Mouse (Mus musculus) layer of hippocampus, postnatal 10 days (tissue): Measurements from ENCODE around the gene Atp2b2. TPM values are rescaled to one million over a fixed set of nuclear protein-coding genes. Genes with fewer than 3 reads are reported as not detected.
A peak's percentile ranks its signal among the peaks of the same experiment; 100 is the strongest.

Source experiments
- DNase-seq, 2 experiments: peaks; one replicate each; pipeline ENCODE4 v3.0.0; 2021; ENCODE audit warnings: low spot score in 2 of 2
- total RNA-seq, 2 experiments: library from RNA; stranded (reverse); gene quantifications; 2 replicates each; pipeline ENCODE4 v1.2.3; 2021

The Atp2b2 gene
- total RNA-seq, 2 experiments from 2014 or later: 243 to 256 TPM

- DNase-seq: no peak
Observed at GRCm38 (mm10) chr6:113947515-113947914, 94.9 kb downstream of the Atp2b2 start.

- no peak for DNase-seq
Observed at GRCm38 (mm10) chr6:113942355-113942754, 100.1 kb downstream of the Atp2b2 start.

- no peak for DNase-seq
Observed at GRCm38 (mm10) chr6:113941324-113941723, 101.1 kb downstream of the Atp2b2 start.

- no peak for DNase-seq
Observed at GRCm38 (mm10) chr6:113939442-113939841, 103.0 kb downstream of the Atp2b2 start.

GRCm38 (mm10) chr6:113936811-113937508, 105.5 kb downstream of the Atp2b2 start:
- no peak for DNase-seq

GRCm38 (mm10) chr6:113936111-113936510, 106.3 kb downstream of the Atp2b2 start:
- DNase-seq: no peak

- peak; percentile 49 to 66 for DNase-seq
Observed at GRCm38 (mm10) chr6:113934692-113935091, 107.7 kb downstream of the Atp2b2 start.

- DNase-seq: no peak
Observed at GRCm38 (mm10) chr6:113933261-113934151, 108.9 kb downstream of the Atp2b2 start.

- no peak for DNase-seq
Observed at GRCm38 (mm10) chr6:113929191-113929875, 113.1 kb downstream of the Atp2b2 start.

- no peak for DNase-seq
Observed at GRCm38 (mm10) chr6:113923249-113923648, 119.2 kb downstream of the Atp2b2 start.

- DNase-seq: no peak
Observed at GRCm38 (mm10) chr6:113920466-113920865, 121.9 kb downstream of the Atp2b2 start.

- DNase-seq: no peak
Observed at GRCm38 (mm10) chr6:113912753-113913152, 129.7 kb downstream of the Atp2b2 start.

- peak in 1 of 2 experiments; percentile 35 for DNase-seq
Observed at GRCm38 (mm10) chr6:113911094-113911493, 131.3 kb downstream of the Atp2b2 start.

GRCm38 (mm10) chr6:113910411-113911055, 131.9 kb downstream of the Atp2b2 start:
- DNase-seq: no peak

- no peak for DNase-seq
Observed at GRCm38 (mm10) chr6:113909836-113910235, 132.6 kb downstream of the Atp2b2 start.

- peak in 1 of 2 experiments; percentile 26 for DNase-seq
Observed at GRCm38 (mm10) chr6:113908066-113908465, 134.3 kb downstream of the Atp2b2 start.

GRCm38 (mm10) chr6:113904406-113904805, 138.0 kb downstream of the Atp2b2 start:
- DNase-seq: no peak

GRCm38 (mm10) chr6:113896023-113896422, 146.4 kb downstream of the Atp2b2 start:
- DNase-seq: no peak

GRCm38 (mm10) chr6:113894008-113894407, 148.4 kb downstream of the Atp2b2 start:
- no peak for DNase-seq

- peak in 1 of 2 experiments; percentile 30 for DNase-seq
Observed at GRCm38 (mm10) chr6:113892091-113892674, 150.2 kb downstream of the Atp2b2 start.
